In the genomic region with DNA sequence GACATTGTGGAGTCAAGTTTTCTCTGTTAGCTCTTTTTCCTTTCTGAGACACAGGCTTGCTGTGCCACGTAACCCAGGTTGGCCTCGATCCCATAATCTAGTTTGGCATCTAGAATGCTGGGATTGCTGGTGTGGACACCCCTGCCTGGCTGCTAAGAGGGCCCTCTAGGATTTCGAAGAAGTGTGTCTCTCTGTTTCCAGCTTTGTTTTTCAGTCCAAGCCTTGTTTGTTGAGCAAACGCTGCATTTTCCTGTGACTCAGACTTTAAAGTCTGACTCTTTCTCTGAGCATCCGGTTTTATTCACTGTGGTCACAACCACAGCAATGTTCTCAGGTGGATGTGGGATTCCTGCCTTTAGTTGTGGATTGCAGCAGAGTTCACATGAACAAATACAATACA, we compare ENCODE assay signal across 10 mouse cellular contexts. TPM values are rescaled to one million over a fixed set of nuclear protein-coding genes. Genes with fewer than 3 reads are reported as not detected.
A peak's percentile ranks its signal among the peaks of the same experiment; 100 is the strongest.
DNase-seq lines count a peak whose midpoint lies in the region; ATAC-seq lines count a peak whose summit lies in the region.
"Had no signal": no experiment of that assay in that cellular context is flagged by ENCODE, and none has a peak within 500 bp of the region (broad histone marks: within the 10 kb centered on the region; RNA-seq: fewer than 3 reads in every experiment).

No protein-coding gene starts in this region.

- no peak overlapping the region for H3K4me3 ChIP-seq in forebrain, embryonic 10.5 days
- H3K4me3 ChIP-seq in forebrain, embryonic 15.5 days: no peak overlapping the region
- H3K4me3 ChIP-seq in liver, embryonic 16.5 days (ENCODE audit: low read depth, low read length): no peak overlapping the region
- H3K4me3 ChIP-seq in hindbrain, embryonic 11.5 days (ENCODE audit: low read depth, low read length): no peak overlapping the region
- H3K4me3 ChIP-seq: heart, embryonic 15.5 days; lung, embryonic 15.5 days had no signal

- peaks cover 27% of the 10 kb centered on the region for H3K4me1 ChIP-seq in forebrain, embryonic 10.5 days
- no peaks in the 10 kb centered on the region for H3K4me1 ChIP-seq in forebrain, embryonic 15.5 days
- H3K4me1 ChIP-seq in liver, embryonic 16.5 days (ENCODE audit: control insufficient read depth, low read depth, low read length): peaks cover 5% of the 10 kb centered on the region; the same call in 1 of the 2 replicates
- H3K4me1 ChIP-seq in hindbrain, embryonic 11.5 days (replicated peaks; ENCODE audit: control insufficient read depth, insufficient read depth, low read length): no peaks in the 10 kb centered on the region
- H3K4me1 ChIP-seq: heart, embryonic 15.5 days; lung, embryonic 15.5 days had no signal

- WGBS in forebrain, embryonic 10.5 days: 77% methylated on average over 5 of the region's 5 CpGs
- 61% methylated on average over 5 of the region's 5 CpGs for WGBS in forebrain, embryonic 15.5 days
- WGBS in liver, embryonic 16.5 days (ENCODE audit: insufficient replicate concordance): 59% methylated on average over 5 of the region's 5 CpGs
- 88% methylated on average over 5 of the region's 5 CpGs for WGBS in hindbrain, embryonic 11.5 days

- H3K27ac ChIP-seq in forebrain, embryonic 10.5 days: peak overlapping the region; percentile 37; the same call in 1 of the 2 replicates
- H3K27ac ChIP-seq in forebrain, embryonic 15.5 days (replicated peaks): no peak overlapping the region
- peak overlapping the region; percentile 49 for H3K27ac ChIP-seq in liver, embryonic 16.5 days (ENCODE audit: low read length)
- no peak overlapping the region for H3K27ac ChIP-seq in hindbrain, embryonic 11.5 days (ENCODE audit: low read depth, low read length)
- H3K27ac ChIP-seq: heart, embryonic 15.5 days; lung, embryonic 15.5 days had no signal

- DNase-seq in forebrain, embryonic 10.5 days (ENCODE audit: extremely low spot score, low spot score): no peak
- peak; percentile 18 for DNase-seq in thymus, postnatal 14 days
- DNase-seq in thymus, postnatal 4 days: no peak
- no peak for DNase-seq in hindbrain, embryonic 11.5 days (ENCODE audit: low spot score)
- DNase-seq in ovary, postnatal 10 days (ENCODE audit: low spot score): no peak
- no peak for DNase-seq in layer of hippocampus, adult 9-11 months

- no peak for ATAC-seq in forebrain, embryonic 15.5 days (replicated peaks)
- no peak for ATAC-seq in liver, embryonic 16.5 days (ENCODE audit: low read depth)
- ATAC-seq in hindbrain, embryonic 11.5 days (ENCODE audit: low FRiP score): no peak

- H3K9ac ChIP-seq in forebrain, embryonic 15.5 days (replicated peaks): no peak overlapping the region
- H3K9ac ChIP-seq in liver, embryonic 16.5 days (ENCODE audit: low read depth, low read length): no peak overlapping the region
- no peak overlapping the region for H3K9ac ChIP-seq in hindbrain, embryonic 11.5 days (ENCODE audit: low read depth, low read length)
- H3K9ac ChIP-seq: heart, embryonic 15.5 days; lung, embryonic 15.5 days had no signal

- H3K36me3 ChIP-seq in forebrain, embryonic 10.5 days (replicated peaks): peaks cover 91% of the 10 kb centered on the region
- H3K36me3 ChIP-seq in forebrain, embryonic 15.5 days: peaks cover 73% of the 10 kb centered on the region
- peaks cover 37% of the 10 kb centered on the region for H3K36me3 ChIP-seq in liver, embryonic 16.5 days (ENCODE audit: control insufficient read depth, insufficient read depth)
- H3K36me3 ChIP-seq in hindbrain, embryonic 11.5 days (ENCODE audit: control insufficient read depth, insufficient read depth, low read length): peaks cover 15% of the 10 kb centered on the region; the same call in 1 of the 2 replicates

- no peaks in the 10 kb centered on the region for H3K9me3 ChIP-seq in forebrain, embryonic 10.5 days
- H3K9me3 ChIP-seq in forebrain, embryonic 15.5 days: no peaks in the 10 kb centered on the region
- no peaks in the 10 kb centered on the region for H3K9me3 ChIP-seq in liver, embryonic 16.5 days (replicated peaks; ENCODE audit: control insufficient read depth, low read length)
- no peaks in the 10 kb centered on the region for H3K9me3 ChIP-seq in hindbrain, embryonic 11.5 days (ENCODE audit: control insufficient read depth, low read length)
- H3K9me3 ChIP-seq: heart, embryonic 15.5 days; lung, embryonic 15.5 days had no signal

- H3K27me3 ChIP-seq in forebrain, embryonic 10.5 days (ENCODE audit: poor library complexity, severe bottlenecking): no peaks in the 10 kb centered on the region
- no peaks in the 10 kb centered on the region for H3K27me3 ChIP-seq in forebrain, embryonic 15.5 days
- H3K27me3 ChIP-seq in liver, embryonic 16.5 days (ENCODE audit: control insufficient read depth, insufficient read depth, low read depth, low read length): no peaks in the 10 kb centered on the region
- no peaks in the 10 kb centered on the region for H3K27me3 ChIP-seq in hindbrain, embryonic 11.5 days (ENCODE audit: control insufficient read depth, insufficient read depth, low read length)
- H3K27me3 ChIP-seq: heart, embryonic 15.5 days; lung, embryonic 15.5 days had no signal

- H3K4me2 ChIP-seq in forebrain, embryonic 15.5 days (replicated peaks): no peak overlapping the region
- H3K4me2 ChIP-seq in liver, embryonic 16.5 days (ENCODE audit: low read depth, low read length): no peak overlapping the region
- no peak overlapping the region for H3K4me2 ChIP-seq in hindbrain, embryonic 11.5 days (replicated peaks; ENCODE audit: low read depth, low read length)
- H3K4me2 ChIP-seq: heart, embryonic 15.5 days; lung, embryonic 15.5 days had no signal

RNA-seq across cellular contexts. Expression of gene Rap1gap, which starts 23.0 kb away (rescaled TPM):
- 3.8 and 4.0 TPM in 2 replicates for polyA plus RNA-seq in forebrain, embryonic 10.5 days (2016; fragmentation: Nextera tagmentation; extraction: Ambion mirVana)
- polyA plus RNA-seq in forebrain, embryonic 15.5 days (2015; fragmentation: Nextera tagmentation; extraction: Ambion mirVana): 31.2 and 40.4 TPM in 2 replicates
- 3.0 and 4.4 TPM in 2 replicates for polyA plus RNA-seq in liver, embryonic 16.5 days (2015; fragmentation: Nextera tagmentation; extraction: Ambion mirVana)
- polyA plus RNA-seq in hindbrain, embryonic 11.5 days (2014; fragmentation: Nextera tagmentation; extraction: Ambion mirVana): 8.5 and 9.1 TPM in 2 replicates

RNA-seq across cellular contexts. Expression of gene Usp48, which starts 48.0 kb away (rescaled TPM):
- polyA plus RNA-seq in forebrain, embryonic 10.5 days (2016; fragmentation: Nextera tagmentation; extraction: Ambion mirVana): 72.0 and 75.9 TPM in 2 replicates
- polyA plus RNA-seq in forebrain, embryonic 15.5 days (2015; fragmentation: Nextera tagmentation; extraction: Ambion mirVana): 80.5 and 81.6 TPM in 2 replicates
- 26.3 and 27.1 TPM in 2 replicates for polyA plus RNA-seq in liver, embryonic 16.5 days (2015; fragmentation: Nextera tagmentation; extraction: Ambion mirVana)
- 79.6 and 84.8 TPM in 2 replicates for polyA plus RNA-seq in hindbrain, embryonic 11.5 days (2014; fragmentation: Nextera tagmentation; extraction: Ambion mirVana)

Comparison
In these comparisons a context has a peak if more than half of its experiments do, and no peak if none do; other contexts are left out.
1. H3K27ac ChIP-seq: peak in forebrain, embryonic 10.5 days (single experiment) and liver, embryonic 16.5 days (single experiment); none in forebrain, embryonic 15.5 days (single experiment) and hindbrain, embryonic 11.5 days (single experiment).